Mouse (Mus musculus) midbrain, embryonic 13.5 days (tissue): ENCODE data around the gene Fdxr. TPM values are rescaled to one million over a fixed set of nuclear protein-coding genes. Genes with fewer than 3 reads are reported as not detected.

Experiments
- ATAC-seq: fragments of 200-750 bp; cut with Nextera tagmentation; 2 replicates; pipeline ENCODE4 v1.8.0; 2017; ENCODE audit warnings: mild to moderate bottlenecking, moderate TSS enrichment, moderate library complexity
- H3K27ac ChIP-seq: fragments of 300-500 bp; sonication (generic); 2 replicates; pipeline ENCODE4 v1.5.1; 2015; ENCODE audit warnings: inconsistent platforms, mild to moderate bottlenecking, moderate library complexity
- H3K27me3 ChIP-seq: fragments of 300-500 bp; sonication (generic); 2 replicates; pipeline ENCODE4 v1.6.1; 2015; ENCODE audit warnings: mild to moderate bottlenecking, inconsistent platforms
- H3K36me3 ChIP-seq: fragments of 300-500 bp; sonication (generic); 2 replicates; pipeline ENCODE4 v1.6.1; 2015; ENCODE audit warnings: mild to moderate bottlenecking, inconsistent platforms
- H3K4me1 ChIP-seq: fragments of 300-500 bp; sonication (generic); replicated peaks from 2 replicates; pipeline ENCODE4 v1.6.1; 2015; ENCODE audit warnings: inconsistent platforms
- H3K4me2 ChIP-seq: fragments of 300-500 bp; sonication (generic); replicated peaks from 2 replicates; pipeline ENCODE4 v1.6.1; 2015; ENCODE audit warnings: moderate library complexity, mild to moderate bottlenecking, inconsistent platforms
- H3K4me3 ChIP-seq: fragments of 300-500 bp; sonication (generic); replicated peaks from 2 replicates; pipeline ENCODE4 v1.5.1; 2015; ENCODE audit warnings: mild to moderate bottlenecking, inconsistent platforms
- H3K9ac ChIP-seq: fragments of 300-500 bp; sonication (generic); replicated peaks from 2 replicates; pipeline ENCODE4 v1.6.1; 2015; ENCODE audit warnings: mild to moderate bottlenecking, inconsistent platforms
- H3K9me3 ChIP-seq: fragments of 300-500 bp; sonication (generic); 2 replicates; pipeline ENCODE4 v1.6.1; 2016; ENCODE audit warnings: mild to moderate bottlenecking, inconsistent platforms
- WGBS: fragments of 180-500 bp; shearing (Covaris S2); methylation state at CpG from one replicate; pipeline ENCODE4 v1.1.7; 2015; 5-methylcytosine and 5-hydroxymethylcytosine counted together
- polyA plus RNA-seq: library from polyadenylated mRNA; unstranded; fragments of >200 nt; fragmentation: Nextera tagmentation; extraction: Ambion mirVana; gene quantifications from 2 replicates; pipeline ENCODE4 v1.2.1, GENCODE M21; 2015

The Fdxr gene
- polyA plus RNA-seq, 1 experiment from 2014 or later = 24.1 TPM

- H3K36me3 ChIP-seq = no peaks in the 10 kb centered on the region
- no peak for ATAC-seq
- H3K9me3 ChIP-seq = no peaks in the 10 kb centered on the region
- 62% methylated on average over 7 of the region's 7 CpGs for WGBS
- H3K4me3 ChIP-seq = no peak overlapping the region
- H3K9ac ChIP-seq = no peak overlapping the region
- peaks cover 85% of the 10 kb centered on the region for H3K4me1 ChIP-seq
- H3K4me2 ChIP-seq = no peak overlapping the region
- no peak overlapping the region for H3K27ac ChIP-seq
- H3K27me3 ChIP-seq = no peaks in the 10 kb centered on the region
Observed at GRCm38 (mm10) chr11:115228430-115228829, 48.4 kb downstream of the Fdxr start.

- H3K27ac ChIP-seq = peak overlapping the region; percentile 71
- ATAC-seq = peak; percentile 13; the same call in 1 of the 2 replicates
- WGBS = 17% methylated on average over 12 of the region's 12 CpGs
- H3K9me3 ChIP-seq = no peaks in the 10 kb centered on the region
- no peak overlapping the region for H3K4me3 ChIP-seq
- H3K27me3 ChIP-seq = no peaks in the 10 kb centered on the region
- H3K9ac ChIP-seq = no peak overlapping the region; the same call in 1 of the 2 replicates
- peaks cover 79% of the 10 kb centered on the region for H3K4me1 ChIP-seq
- no peaks in the 10 kb centered on the region for H3K36me3 ChIP-seq
- no peak overlapping the region for H3K4me2 ChIP-seq
Observed at GRCm38 (mm10) chr11:115227640-115228039, 49.2 kb downstream of the Fdxr start.

- WGBS = 19% methylated on average over 14 of the region's 14 CpGs
- no peaks in the 10 kb centered on the region for H3K9me3 ChIP-seq
- H3K4me3 ChIP-seq = no peak overlapping the region
- H3K27ac ChIP-seq = peak overlapping the region; percentile 71
- H3K36me3 ChIP-seq = no peaks in the 10 kb centered on the region
- ATAC-seq = peak; percentile 74
- peaks cover 79% of the 10 kb centered on the region for H3K4me1 ChIP-seq
- peak overlapping the region; percentile 26 for H3K4me2 ChIP-seq
- H3K9ac ChIP-seq = peak overlapping the region; percentile 39; the same call in 1 of the 2 replicates
- no peaks in the 10 kb centered on the region for H3K27me3 ChIP-seq
Observed at GRCm38 (mm10) chr11:115226811-115227491, 49.9 kb downstream of the Fdxr start.

- H3K4me3 ChIP-seq = no peak overlapping the region
- H3K4me2 ChIP-seq = no peak overlapping the region
- H3K9ac ChIP-seq = no peak overlapping the region
- H3K27ac ChIP-seq = no peak overlapping the region
- H3K4me1 ChIP-seq = peaks cover 70% of the 10 kb centered on the region
- no peaks in the 10 kb centered on the region for H3K27me3 ChIP-seq
- H3K36me3 ChIP-seq = no peaks in the 10 kb centered on the region
- 53% methylated on average over 6 of the region's 6 CpGs for WGBS
- no peaks in the 10 kb centered on the region for H3K9me3 ChIP-seq
- no peak for ATAC-seq
Observed at GRCm38 (mm10) chr11:115225301-115225700, 51.5 kb downstream of the Fdxr start.

- H3K27ac ChIP-seq = no peak overlapping the region
- WGBS = 37% methylated on average over 8 of the region's 8 CpGs
Observed at GRCm38 (mm10) chr11:115224889-115225288, 52.0 kb downstream of the Fdxr start.

GRCm38 (mm10) chr11:115223877-115224276 is 53.0 kb downstream of the Fdxr start:
- Histone ChIP-seq H3K4me1 (peaks cover 60% of the 10 kb centered on the region), H3K4me3 (no peak overlapping the region), H3K27me3 (no peaks in the 10 kb centered on the region), H3K27ac (no peak overlapping the region), H3K9me3 (no peaks in the 10 kb centered on the region), H3K4me2 (no peak overlapping the region), H3K36me3 (no peaks in the 10 kb centered on the region), H3K9ac (no peak overlapping the region)
- no peak for ATAC-seq
- 87% methylated on average over 6 of the region's 6 CpGs for WGBS

More at GRCm38 (mm10) chr11:115224889-115225288, 52.0 kb downstream of the Fdxr start:
- Histone ChIP-seq H3K36me3 (no peaks in the 10 kb centered on the region), H3K9me3 (no peaks in the 10 kb centered on the region), H3K4me3 (no peak overlapping the region), H3K9ac (no peak overlapping the region), H3K27me3 (no peaks in the 10 kb centered on the region), H3K4me1 (peaks cover 70% of the 10 kb centered on the region), H3K4me2 (no peak overlapping the region)
- ATAC-seq = no peak

- Histone ChIP-seq H3K4me2 (no peak overlapping the region), H3K27ac (no peak overlapping the region), H3K9ac (no peak overlapping the region), H3K4me3 (no peak overlapping the region), H3K36me3 (no peaks in the 10 kb centered on the region), H3K9me3 (no peaks in the 10 kb centered on the region), H3K4me1 (peaks cover 57% of the 10 kb centered on the region), H3K27me3 (no peaks in the 10 kb centered on the region)
- no peak for ATAC-seq
- 72% methylated on average over 11 of the region's 11 CpGs for WGBS
Observed at GRCm38 (mm10) chr11:115223451-115223850, 53.4 kb downstream of the Fdxr start.

- H3K27ac ChIP-seq = no peak overlapping the region
- H3K4me2 ChIP-seq = no peak overlapping the region
- H3K4me1 ChIP-seq = peaks cover 55% of the 10 kb centered on the region
- 48% methylated on average over 5 of the region's 5 CpGs for WGBS
- H3K36me3 ChIP-seq = no peaks in the 10 kb centered on the region
- no peak overlapping the region for H3K4me3 ChIP-seq
- no peaks in the 10 kb centered on the region for H3K9me3 ChIP-seq
- ATAC-seq = no peak
- no peak overlapping the region for H3K9ac ChIP-seq
- H3K27me3 ChIP-seq = no peaks in the 10 kb centered on the region
Observed at GRCm38 (mm10) chr11:115222570-115222969, 54.3 kb downstream of the Fdxr start.

GRCm38 (mm10) chr11:115222077-115222476 is 54.8 kb downstream of the Fdxr start:
- no peaks in the 10 kb centered on the region for H3K9me3 ChIP-seq
- no peak overlapping the region for H3K4me2 ChIP-seq
- H3K4me1 ChIP-seq = peaks cover 55% of the 10 kb centered on the region
- ATAC-seq = no peak
- no peaks in the 10 kb centered on the region for H3K27me3 ChIP-seq
- H3K36me3 ChIP-seq = no peaks in the 10 kb centered on the region
- WGBS = 64% methylated on average over 12 of the region's 12 CpGs
- H3K4me3 ChIP-seq = no peak overlapping the region
- H3K9ac ChIP-seq = no peak overlapping the region
- H3K27ac ChIP-seq = no peak overlapping the region

GRCm38 (mm10) chr11:115219685-115220084 is 57.2 kb downstream of the Fdxr start:
- H3K4me2 ChIP-seq = no peak overlapping the region
- H3K4me3 ChIP-seq = no peak overlapping the region
- no peak overlapping the region for H3K27ac ChIP-seq
- H3K4me1 ChIP-seq = peaks cover 32% of the 10 kb centered on the region
- 94% methylated on average over 10 of the region's 10 CpGs for WGBS
- peaks cover 11% of the 10 kb centered on the region for H3K36me3 ChIP-seq
- no peaks in the 10 kb centered on the region for H3K27me3 ChIP-seq
- H3K9me3 ChIP-seq = no peaks in the 10 kb centered on the region
- no peak overlapping the region for H3K9ac ChIP-seq
- ATAC-seq = no peak

- H3K27me3 ChIP-seq = no peaks in the 10 kb centered on the region
- no peaks in the 10 kb centered on the region for H3K9me3 ChIP-seq
- H3K36me3 ChIP-seq = peaks cover 11% of the 10 kb centered on the region
- ATAC-seq = no peak
- H3K4me3 ChIP-seq = no peak overlapping the region
- peaks cover 29% of the 10 kb centered on the region for H3K4me1 ChIP-seq
- no peak overlapping the region for H3K27ac ChIP-seq
- no peak overlapping the region for H3K4me2 ChIP-seq
- no peak overlapping the region for H3K9ac ChIP-seq
- 85% methylated on average over 9 of the region's 9 CpGs for WGBS
Observed at GRCm38 (mm10) chr11:115219263-115219662, 57.6 kb downstream of the Fdxr start.
